Mouse (Mus musculus) liver (tissue): Measurements from ENCODE around the gene Apopt1.
"Not testable (repeated sequence)": the region's sequence is repeated elsewhere in the genome, so short reads cannot be mapped to it uniquely, and the experiment has no call there.

Experiments used
- DNase-seq: peaks from one replicate; pipeline ENCODE4 v3.0.0-alpha.2; 2020; ENCODE audit warnings: mixed read lengths

The Apopt1 gene

DNA sequence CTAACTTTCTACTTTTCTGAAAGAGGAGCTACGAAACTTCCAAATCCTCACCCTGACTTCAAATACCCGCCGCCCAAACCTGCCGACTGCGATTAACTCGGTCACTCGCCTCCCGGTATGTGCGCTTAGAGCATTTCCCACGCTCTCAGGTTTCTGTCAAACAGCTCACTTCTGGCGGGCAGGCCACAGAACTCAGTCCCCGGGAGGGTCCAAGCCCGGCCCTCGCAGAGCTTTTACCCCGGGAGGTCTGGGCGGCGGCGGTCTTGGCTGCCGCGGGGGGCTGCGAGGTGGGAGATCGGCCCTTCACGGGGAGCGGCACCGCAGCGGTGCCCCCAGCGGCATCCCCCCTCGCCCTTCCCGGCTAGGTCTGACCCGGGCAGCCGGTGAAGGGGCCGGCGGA is 585 bp upstream of the Apopt1 start:
- peak; percentile 36 for DNase-seq

DNA sequence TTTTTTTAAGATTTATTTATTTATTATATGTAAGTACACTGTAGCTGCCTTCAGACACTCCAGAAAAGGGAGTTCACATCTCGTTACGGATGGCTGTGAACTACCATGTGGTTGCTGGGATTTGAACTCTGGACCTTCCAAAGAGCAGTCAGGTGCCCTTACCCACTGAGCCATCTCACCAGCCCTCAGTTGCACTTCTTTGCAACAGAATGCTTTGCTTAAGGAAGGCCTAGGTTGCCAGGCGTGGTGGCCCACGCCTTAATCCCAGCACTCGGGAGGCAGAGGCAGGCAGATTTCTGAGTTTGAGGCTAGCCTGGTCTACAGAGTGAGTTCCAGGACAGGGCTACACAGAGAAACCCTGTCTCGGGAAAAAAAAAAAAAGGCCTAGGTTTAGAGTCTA is 819 bp downstream of the Apopt1 start:
- not testable (repeated sequence) for DNase-seq

DNA sequence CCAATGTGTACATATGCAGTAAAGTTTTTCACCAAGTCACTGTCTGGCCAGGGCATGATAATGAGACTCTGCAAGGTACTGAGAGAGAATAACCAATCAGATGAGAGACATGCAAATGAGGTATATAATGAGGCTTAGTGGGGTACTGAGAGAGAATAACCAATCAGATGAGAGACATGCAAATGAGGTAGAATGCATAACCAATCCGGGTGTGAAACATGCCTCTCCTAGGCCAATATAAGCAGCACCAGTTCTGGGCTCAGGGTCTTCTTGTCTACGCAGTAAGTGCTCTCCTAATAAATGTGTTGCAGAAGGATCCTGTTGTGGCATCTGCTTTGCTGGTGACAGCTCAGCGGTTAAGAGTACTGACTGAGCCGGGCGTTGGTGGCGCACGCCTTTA is 3.4 kb downstream of the Apopt1 start:
- no peak for DNase-seq

DNA sequence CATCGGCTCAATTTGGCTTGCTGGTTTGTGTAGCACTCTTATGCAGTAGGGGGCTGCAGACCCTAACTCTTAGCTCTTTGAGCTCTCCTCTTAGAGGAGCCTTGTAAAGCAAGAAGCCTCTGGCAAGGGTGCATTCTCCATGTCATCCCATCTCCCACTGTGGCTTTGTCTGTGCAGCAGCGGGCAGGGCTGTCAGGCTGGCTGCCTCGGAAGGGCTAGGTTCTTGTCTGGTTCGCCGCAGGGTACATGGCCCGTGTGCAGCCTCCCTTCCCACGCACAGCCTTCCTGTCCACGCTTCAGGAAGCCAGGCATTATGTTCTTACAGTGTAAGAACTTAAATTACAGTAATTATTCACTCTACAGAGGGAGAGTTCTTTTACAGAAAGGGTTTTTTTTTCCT is 5.6 kb downstream of the Apopt1 start:
- DNase-seq: no peak

DNA sequence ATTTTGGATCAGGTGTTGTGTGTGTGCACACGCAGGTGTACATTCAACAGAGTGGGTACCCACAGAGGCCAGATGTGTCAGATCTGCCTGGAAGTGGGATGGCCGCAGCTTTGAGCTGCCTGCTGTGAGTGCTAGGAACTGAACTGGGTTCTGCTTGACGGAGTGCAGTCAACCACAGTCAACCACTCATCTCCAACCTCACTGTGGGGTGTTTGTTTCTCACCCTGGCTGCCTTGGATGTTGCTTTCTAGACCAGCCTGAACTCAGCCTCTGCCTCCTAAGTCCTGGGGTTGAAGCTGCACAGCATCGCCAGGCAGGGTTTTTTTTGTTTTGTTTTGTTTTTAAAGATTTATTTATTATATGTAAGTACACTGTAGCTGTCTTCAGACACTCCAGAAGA is 7.2 kb downstream of the Apopt1 start:
- no peak for DNase-seq

DNA sequence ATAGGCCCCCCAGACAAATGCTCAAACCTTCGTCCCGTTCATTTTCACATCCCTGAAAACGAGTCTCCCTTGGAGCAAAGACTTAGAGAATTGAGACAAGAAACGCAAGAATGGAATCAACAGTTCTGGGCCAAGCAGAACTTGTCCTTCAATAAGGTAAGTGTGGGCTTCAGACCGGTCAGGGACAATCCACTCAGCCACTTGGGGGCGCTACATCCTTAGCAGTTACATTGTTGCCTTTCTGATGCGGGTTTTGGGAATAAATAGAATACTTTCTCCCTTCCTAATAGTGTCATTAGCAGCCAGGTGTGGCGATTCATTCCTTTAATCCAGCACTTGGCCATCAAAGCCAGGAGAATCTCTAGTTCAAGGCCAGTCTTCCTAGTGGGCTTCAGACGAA is 9.6 kb downstream of the Apopt1 start:
- peak; percentile 51 for DNase-seq

DNA sequence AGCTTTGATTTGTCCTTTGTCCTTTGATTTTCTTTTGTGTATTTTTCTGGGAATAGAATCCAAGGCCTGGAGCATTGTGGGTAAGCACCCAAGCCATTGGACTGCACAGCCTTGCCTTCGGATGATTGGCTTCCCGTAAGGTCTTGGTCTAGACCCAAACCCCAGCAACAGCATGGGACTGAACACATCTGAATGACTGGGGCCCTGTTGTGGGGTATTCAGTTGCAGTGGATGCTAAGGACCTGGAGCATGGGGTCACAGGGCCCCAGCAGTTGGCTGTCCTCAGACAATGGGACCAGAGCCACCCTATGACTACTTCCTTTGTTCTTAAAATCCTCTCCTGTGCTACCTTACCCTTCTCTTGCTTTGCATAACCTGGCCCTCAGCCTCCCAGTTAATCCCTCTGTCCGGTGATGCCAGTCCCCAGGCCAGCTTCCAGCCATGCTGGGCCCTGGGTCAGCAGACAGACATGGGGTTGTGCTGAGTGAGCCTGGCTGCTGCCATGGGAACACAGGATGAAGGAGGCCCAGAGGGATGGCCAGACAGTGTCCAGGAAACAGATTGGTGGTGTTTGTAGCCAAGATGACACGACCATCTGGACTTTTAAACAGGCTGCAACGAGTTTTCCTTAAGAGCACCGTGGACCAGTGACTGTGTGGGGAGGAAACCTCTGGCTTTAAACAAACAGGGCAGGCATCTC is 11.7 kb downstream of the Apopt1 start:
- no peak for DNase-seq

DNA sequence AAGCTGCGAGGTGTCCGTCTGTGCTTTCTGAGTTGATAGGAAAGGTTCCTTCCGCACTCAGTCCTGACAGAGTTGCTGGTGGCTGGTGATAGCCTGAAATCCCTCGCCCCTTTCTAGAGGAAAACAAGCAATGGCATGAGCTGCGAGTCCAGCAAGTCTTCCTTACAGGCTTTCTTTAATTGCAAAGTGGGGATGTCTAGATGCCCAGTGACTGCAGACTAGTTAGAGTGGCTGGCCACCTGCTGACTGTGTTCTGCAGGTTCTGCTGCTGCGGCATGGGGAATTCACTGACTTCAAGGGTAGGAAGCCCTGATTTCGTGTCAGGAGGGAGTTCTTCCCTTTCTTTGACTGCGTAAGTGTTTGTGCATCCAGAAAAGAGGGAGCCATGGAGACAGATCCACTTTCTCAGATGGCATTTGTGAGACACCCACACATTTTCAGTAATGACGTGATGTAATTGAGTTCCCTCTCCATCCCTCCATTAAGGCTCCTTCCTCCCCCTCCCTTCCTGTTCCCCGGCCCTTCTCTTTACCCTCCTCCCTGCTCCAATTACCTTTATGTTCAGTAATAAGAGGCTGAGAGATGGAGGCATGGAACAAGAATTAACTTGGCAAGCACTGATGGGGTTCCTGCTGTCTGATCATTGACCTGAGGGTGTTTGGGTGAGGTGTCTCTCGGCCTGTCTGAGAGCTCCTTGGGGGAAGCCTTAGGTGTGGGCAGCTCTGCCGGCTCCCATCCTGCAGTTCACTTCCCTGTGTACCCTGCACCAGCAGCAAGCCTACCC is 12.5 kb downstream of the Apopt1 start:
- DNase-seq: no peak

DNA sequence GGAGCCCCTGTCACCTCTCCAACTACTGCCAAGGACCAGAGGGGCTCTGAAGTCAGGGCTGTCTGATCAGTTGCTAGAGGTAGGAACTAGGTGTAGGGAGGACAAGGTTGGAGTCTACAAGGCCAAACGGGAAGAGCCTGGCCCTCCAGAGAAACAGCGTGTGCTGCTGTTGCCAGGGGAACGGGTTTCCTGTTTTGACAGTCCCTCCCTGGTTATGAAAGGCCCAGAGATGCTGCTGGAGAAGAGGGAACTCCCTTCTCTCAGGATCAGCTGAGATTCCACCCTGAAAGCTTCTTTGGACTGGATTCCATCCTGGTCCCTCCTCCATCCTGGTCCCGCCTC is 13.0 kb downstream of the Apopt1 start:
- DNase-seq: no peak

DNA sequence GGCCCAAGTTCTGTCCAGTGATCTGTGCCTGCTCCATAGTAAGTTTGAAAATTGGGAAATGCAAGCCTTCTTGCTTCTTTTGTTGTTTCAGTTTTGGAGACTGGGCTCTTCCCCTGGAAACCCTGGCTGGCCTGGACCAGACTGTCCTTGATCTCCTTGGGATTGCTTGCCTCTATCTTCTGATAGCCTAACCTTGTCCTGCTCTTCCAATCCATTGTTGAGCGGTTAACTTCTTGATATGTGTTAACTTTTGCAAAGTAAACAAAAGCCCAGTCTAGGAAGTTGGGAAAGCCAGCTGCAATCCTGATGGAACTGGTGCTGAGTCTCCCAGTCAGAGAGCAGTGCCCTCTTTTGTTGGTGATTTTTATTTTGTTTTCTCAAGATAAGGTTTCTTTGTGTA is 14.9 kb downstream of the Apopt1 start:
- DNase-seq: no peak

DNA sequence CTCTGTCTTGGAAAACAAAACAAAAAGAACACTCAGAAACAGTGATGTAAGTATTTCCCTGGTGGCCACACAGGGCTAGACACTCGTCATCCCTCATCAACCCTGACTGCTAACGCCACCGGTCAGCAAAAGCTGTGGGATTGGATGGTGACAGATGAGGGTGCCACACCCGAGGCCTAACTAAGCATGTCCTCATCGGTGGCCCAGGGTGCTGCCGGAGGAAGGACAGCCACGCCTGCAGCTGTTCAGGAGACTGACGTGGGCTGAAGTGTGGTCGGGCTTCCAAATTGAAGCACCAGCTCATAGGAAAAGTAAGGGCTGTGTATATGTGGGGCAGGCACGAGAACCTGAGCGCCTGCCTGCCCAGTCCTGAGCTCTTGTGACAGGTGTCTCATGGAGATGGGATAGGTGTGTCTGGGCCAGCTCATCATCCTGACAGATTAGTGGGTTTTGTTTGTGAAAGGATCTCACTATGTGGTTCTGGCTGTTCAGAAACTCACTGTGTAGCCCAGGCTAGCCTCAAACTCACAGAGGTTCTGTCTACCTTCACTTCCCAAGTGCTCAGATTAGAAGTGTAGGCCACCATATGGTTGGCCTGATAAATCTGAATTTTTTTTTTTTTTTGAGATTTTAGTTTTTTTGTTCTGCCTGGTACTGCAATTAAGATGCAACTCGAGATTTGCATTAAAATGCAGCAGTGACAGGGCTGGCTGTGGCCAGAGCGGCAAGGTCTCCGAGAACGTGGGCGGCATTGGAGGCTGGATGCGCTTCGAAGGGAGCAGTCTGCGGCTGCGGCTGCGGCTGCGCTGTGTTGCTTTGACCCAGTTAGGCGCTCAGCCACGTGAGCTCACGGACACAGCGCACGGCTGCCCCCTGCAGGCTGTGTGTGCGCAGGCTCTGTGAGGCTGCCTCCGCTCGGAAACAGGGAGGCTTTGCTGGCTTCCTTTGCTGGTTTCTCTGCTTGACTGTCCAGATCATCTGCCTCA is 19.1 kb downstream of the Apopt1 start:
- DNase-seq: peak; percentile 86

DNA sequence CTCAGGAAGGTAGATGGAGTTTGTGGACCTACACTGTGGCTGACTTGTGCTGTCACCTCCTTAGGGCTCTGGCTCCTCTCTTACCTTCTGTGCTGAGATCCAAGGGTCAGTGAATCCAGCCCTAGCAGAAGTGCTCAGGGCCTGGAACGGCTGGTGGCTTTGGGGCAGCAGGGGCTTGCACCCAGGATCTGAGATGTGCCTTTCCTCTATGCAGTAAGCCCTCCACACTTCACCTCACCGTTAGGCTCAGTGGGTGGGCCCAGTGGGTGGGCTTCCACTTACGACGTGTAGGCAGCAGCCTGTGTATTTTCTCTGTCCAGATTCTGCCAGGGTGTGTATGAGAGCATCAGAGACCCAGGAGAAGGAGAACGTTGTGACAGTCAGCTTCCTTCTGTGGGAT is 19.9 kb downstream of the Apopt1 start:
- no peak for DNase-seq

DNA sequence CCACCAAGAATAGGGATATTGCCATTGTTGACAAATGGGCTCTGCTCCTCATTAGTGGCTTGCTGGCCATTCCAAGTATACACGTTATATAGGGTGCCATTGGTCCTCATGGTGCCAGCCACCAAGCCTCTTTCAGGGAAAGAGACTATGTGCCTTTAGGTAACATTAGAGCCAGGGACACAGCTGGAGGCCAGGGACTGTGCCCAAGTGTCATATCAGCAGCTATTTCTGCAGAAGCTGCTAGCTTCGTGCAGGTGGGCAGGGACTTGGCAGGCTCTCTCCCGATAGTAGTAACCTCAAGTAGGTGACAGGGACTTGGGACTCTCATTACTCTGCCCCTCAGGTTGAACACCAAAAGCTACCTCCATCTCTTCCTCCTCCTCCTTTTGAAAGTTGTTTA is 21.9 kb downstream of the Apopt1 start:
- no peak for DNase-seq

DNA sequence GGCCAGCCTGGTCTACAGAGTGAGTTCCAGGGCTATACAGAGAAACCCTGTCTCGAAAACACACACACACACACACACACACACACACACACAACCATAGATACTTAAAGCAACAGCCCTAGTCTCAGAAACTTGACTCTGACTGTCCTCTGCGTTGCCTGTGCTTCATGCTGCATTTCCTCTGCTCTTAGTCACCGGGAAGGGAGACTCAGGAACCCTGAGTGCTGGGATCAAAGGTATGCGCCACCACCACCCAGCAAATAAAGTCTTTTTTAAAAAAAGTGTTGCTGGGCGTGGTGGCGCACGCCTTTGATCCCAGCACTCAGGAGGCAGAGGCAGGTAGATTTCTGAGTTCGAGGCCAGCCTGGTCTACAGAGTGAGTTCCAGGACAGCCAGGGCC is 23.6 kb downstream of the Apopt1 start:
- not testable (repeated sequence) for DNase-seq

DNA sequence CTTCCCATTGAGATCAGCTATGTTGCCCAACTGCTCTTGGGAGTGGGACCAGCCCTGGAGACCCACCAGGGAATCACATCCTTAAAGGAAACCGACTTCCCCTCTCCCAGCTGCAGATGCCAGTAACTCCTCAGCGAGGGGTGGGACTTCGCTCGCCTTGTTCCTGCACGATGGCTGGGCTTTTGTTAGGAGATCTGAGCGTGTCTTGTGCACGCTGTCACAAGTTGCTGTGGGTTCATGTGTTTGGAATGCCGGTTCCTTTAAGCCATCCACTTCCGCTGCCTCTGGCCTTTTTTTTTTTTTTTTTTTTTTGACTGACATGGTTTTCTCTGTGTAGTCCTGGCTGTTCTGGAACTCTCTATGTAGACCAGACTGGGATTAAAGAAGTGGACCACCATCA is 24.3 kb downstream of the Apopt1 start:
- DNase-seq: no peak

DNA sequence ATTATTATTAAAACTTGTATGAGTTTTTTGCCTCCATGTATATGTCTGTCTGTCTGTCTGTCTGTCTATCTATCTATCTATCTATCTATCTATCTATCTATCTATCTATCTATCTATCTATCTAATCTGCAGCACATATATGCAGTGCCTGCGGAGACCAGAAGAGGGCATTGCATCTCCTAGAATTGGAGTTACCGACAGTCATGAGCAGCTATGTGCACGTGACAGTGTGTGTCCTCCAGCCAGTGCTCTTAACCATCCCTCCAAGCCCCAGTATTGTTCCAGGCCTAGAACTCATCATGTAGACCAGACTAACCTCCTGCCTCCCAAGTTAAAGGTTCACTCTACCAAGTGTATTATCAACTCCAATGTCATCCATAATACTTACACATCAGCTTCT is 25.7 kb downstream of the Apopt1 start:
- peak; percentile 38 for DNase-seq

DNA sequence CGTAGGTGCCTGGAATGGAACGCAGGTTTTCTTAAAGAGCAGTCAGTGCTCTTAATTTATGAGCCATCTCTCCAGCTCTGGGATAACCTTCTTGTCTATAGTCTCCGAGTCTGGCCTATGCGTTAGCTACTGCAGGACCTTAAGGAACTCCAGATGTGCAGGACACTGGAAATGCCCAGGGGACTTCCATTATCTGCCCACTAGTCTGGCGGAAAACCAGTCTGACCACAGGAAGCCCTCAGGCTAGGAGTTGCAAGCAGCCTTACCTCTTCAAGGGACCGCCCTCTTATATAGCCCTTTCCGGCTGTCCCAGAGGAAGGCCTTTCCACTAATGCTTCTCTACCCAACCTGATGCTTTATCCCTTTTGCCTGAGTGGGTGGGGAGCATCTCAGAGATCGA is 28.3 kb downstream of the Apopt1 start:
- DNase-seq: no peak

DNA sequence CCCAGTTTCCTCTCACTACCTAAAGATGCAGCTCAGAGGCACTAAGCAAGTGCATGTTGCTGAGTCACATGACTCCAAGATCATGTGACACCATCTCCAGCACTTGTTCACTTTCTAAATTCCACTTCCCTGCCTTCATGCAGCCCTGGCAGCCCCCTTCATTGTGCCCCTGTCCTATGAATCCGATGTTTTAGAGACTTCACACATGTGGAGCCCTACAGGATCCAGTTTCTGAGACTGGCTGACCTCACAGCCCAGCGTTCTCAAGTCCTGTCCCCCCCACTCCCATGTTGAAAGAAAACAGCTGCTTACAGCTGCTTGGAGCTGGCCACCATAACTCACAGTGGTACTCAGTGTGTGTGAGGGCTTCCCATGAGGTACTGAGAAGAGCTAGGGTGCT is 30.4 kb downstream of the Apopt1 start:
- DNase-seq: no peak

DNA sequence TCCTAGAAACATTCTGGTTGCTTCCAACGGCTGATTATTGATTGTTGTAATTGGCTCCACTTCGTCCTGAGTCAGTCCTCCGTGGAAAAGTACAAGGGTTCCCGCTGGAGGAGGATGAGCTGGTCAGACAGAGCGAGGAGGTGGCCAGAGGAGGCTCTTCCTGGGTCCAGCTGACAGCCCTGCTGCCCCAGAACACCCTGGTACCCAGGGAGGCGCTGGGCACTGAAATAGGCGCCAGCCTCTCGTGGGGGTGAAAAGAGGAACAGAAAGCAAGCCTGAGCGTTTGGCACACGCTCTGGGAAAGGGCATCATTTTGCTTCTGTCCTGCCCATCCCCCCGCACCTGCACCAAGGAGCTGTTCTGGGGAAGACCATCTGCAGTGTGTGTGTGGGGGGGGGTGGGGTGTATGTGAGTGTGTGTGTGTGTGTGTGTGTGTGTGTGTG is 30.9 kb downstream of the Apopt1 start:
- no peak for DNase-seq

DNA sequence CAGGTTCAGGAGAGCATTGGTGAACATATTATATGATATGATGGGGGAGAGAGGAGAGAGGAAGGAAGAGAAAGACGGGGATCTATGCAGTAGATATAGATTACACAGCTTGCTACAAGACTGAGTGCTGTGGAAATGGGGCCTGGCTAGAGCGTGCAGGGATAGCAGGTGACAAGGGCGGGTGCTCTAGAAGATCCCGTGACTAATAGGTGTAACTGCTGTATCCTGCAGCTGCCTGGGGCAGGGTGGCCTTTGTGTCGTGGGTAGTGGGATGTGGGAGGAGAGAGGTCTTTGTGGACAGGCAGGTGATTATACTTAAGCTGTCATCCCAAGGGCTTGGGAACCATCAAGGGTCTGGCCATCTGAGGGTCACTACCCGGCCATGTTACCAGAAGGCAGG is 32.2 kb downstream of the Apopt1 start:
- no peak for DNase-seq

DNA sequence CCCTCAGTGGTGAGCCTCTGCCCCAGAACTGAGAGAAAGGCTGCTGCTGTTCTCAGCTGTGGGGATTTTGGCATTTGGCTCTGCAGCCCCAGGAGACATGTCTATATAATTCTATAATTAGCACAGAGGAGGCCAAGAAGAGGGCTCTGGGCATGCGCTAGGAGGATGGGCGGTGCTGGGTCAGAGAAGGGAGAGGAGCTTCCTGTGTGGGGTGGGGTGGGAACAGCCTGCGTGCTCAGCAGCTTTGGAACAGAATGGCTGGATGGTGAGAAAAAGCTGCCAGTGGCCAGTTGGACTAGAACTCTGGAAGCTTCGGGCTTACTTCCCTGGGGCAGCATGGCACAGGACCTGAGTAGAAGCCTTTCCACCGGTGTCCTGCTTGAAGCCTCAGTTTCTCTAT is 33.0 kb downstream of the Apopt1 start:
- DNase-seq: peak; percentile 76

DNA sequence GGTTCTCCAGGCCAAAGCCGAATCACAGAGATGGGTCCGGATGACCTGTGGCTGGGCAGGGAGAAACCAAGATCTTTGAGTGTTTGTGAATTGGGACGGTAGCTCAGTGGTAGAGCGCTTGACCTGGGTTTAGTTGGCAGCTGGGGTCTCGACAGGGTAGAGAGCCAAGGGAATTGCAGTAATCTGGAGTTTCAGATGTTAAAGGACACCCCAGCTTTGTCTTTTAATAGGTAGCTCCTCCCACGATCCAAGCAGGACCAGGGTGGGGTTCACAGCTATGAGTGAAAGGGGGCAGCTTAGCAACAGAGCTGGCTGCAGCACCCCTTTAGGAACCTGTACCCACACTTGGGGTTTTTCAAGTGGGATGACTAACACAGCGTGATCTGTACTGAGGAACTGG is 34.4 kb downstream of the Apopt1 start:
- DNase-seq: no peak

DNA sequence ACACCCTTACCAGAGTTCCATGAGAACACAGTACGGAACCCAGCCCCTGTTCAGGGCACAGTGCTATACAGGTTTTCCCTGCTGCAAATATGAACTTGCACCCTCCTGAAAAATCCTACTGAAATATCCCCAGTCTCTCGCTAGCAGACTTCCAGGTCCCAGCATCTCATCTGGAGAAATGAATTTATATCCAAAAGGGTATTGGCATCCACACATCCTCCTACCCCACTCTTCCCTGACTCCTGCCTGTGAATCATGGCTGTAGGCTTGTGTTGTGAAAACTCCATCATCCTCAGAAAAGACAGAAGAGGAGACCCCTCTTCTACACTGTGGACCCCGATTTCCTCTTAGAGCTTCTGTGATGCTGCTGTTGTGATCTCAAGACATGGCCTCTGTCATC is 37.7 kb downstream of the Apopt1 start:
- no peak for DNase-seq

DNA sequence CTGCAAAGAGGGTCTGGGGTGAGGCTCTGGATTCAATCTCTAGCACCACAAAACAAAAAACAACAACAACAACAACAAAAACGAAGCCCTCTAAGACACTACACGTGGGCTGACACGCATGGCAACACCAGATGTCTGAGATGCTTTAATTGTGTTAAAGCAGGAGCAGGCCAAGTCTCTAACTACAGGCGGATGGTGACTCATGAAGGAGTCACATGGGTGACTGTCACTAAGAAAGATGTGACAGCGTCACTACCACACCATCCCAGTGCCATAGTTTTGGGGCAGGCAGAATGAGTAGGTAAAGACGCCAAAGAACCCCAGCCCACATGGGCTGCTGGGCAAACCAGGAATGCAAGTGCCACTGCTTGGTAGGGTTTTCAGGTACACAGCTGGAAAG is 39.4 kb downstream of the Apopt1 start:
- DNase-seq: no peak
